Mouse (Mus musculus): Measurements from ENCODE around the gene Cldn6. TPM values are rescaled to one million over a fixed set of nuclear protein-coding genes. Genes with fewer than 3 reads are reported as not detected.

Cldn6 gene
- total RNA-seq (2021): under 1 TPM in 1 of 2 experiments, not detected in 1; 0.75 TPM
- long read RNA-seq, experiment 1: 0 reads
- long read RNA-seq, experiment 2, partial matches to known transcripts: 0 of 1 reads
- long read RNA-seq, experiment 2, other reads (novel, unspliced or antisense): 0 of 1 reads

GRCm38 (mm10) chr17:23679127-23679835, at the start of gene Cldn6:
Cldn6 (plus strand) TSS chr17:23679249.
- DNase-seq: no peak

GRCm38 (mm10) chr17:23630195-23631020, 48.6 kb upstream of the Cldn6 start:
- DNase-seq: peak; percentile 92

GRCm38 (mm10) chr17:23631241-23631640, 47.8 kb upstream of the Cldn6 start:
- no peak for DNase-seq

GRCm38 (mm10) chr17:23644613-23645495, 34.2 kb upstream of the Cldn6 start, which contains the start of gene Mmp25:
Mmp25 (minus strand) TSS chr17:23645277.
- DNase-seq: peak; percentile 35

- no peak for DNase-seq
These were observed 33.2 kb upstream of the Cldn6 start for GRCm38 (mm10) chr17:23645894-23646293.

GRCm38 (mm10) chr17:23651363-23651762, 27.7 kb upstream of the Cldn6 start:
- DNase-seq: no peak

- DNase-seq: no peak
These were observed 25.7 kb upstream of the Cldn6 start for GRCm38 (mm10) chr17:23653324-23653723.

- no peak for DNase-seq
These were observed 25.0 kb upstream of the Cldn6 start for GRCm38 (mm10) chr17:23654001-23654400.

GRCm38 (mm10) chr17:23654410-23654809, 24.6 kb upstream of the Cldn6 start:
- no peak for DNase-seq

GRCm38 (mm10) chr17:23658450-23658849, 20.6 kb upstream of the Cldn6 start:
- DNase-seq: no peak

GRCm38 (mm10) chr17:23660117-23660875, 18.8 kb upstream of the Cldn6 start, which contains the start of gene Bicdl2:
Bicdl2 (plus strand) TSS chr17:23660506.
- peak; percentile 75 for DNase-seq

- no peak for DNase-seq
These were observed 18.2 kb upstream of the Cldn6 start for GRCm38 (mm10) chr17:23660876-23661200.

- peak; percentile 42 for DNase-seq
These were observed 17.5 kb upstream of the Cldn6 start for GRCm38 (mm10) chr17:23661526-23661925.

GRCm38 (mm10) chr17:23664556-23665021, 14.5 kb upstream of the Cldn6 start:
- DNase-seq: peak; percentile 17

GRCm38 (mm10) chr17:23665511-23665910, 13.5 kb upstream of the Cldn6 start:
- no peak for DNase-seq

GRCm38 (mm10) chr17:23670516-23671074, 8.5 kb upstream of the Cldn6 start:
- no peak for DNase-seq

GRCm38 (mm10) chr17:23671519-23671918, 7.5 kb upstream of the Cldn6 start:
- DNase-seq: no peak

- no peak for DNase-seq
These were observed 6.3 kb upstream of the Cldn6 start for GRCm38 (mm10) chr17:23672761-23673160.

- peak; percentile 93 for DNase-seq
These were observed 5.5 kb upstream of the Cldn6 start, which contains the start of the genes Hcfc1r1 and Thoc6 for GRCm38 (mm10) chr17:23673424-23674073. Hcfc1r1 (plus strand) TSS chr17:23673596. Thoc6 (minus strand) TSS chr17:23673882.
